Mouse (Mus musculus) limb, embryonic 14.5 days (tissue): ENCODE measurements around the gene Psma4. TPM values are rescaled to one million over a fixed set of nuclear protein-coding genes. Genes with fewer than 3 reads are reported as not detected.

ENCODE experiments used
- ATAC-seq: fragments of 200-750 bp; cut with Nextera tagmentation; 2 replicates; pipeline ENCODE4 v1.8.0; 2017; ENCODE audit warnings: low read depth, moderate number of reproducible peaks, moderate TSS enrichment; ENCODE audit not compliant: low FRiP score
- DNase-seq: peaks from one replicate; pipeline ENCODE4 v3.0.0-alpha.2; 2015; ENCODE audit warnings: low spot score
- H3K27ac ChIP-seq: fragments of 300-500 bp; sonication (generic); replicated peaks from 2 replicates; pipeline ENCODE4 v1.5.1; 2014; ENCODE audit warnings: low read depth, mild to moderate bottlenecking, low read length, moderate library complexity, mixed read lengths
- H3K27me3 ChIP-seq: fragments of 300-500 bp; sonication (generic); 2 replicates; pipeline ENCODE4 v1.6.1; 2014; ENCODE audit warnings: low read length, mixed read lengths; ENCODE audit not compliant: control insufficient read depth, insufficient read depth
- H3K36me3 ChIP-seq: fragments of 300-500 bp; sonication (generic); 2 replicates; pipeline ENCODE4 v1.6.1; 2014; ENCODE audit warnings: mild to moderate bottlenecking, low read length, moderate library complexity, mixed read lengths; ENCODE audit not compliant: control insufficient read depth, insufficient read depth
- H3K4me1 ChIP-seq: fragments of 300-500 bp; sonication (generic); 2 replicates; pipeline ENCODE4 v1.6.1; 2014; ENCODE audit warnings: antibody characterized with exemption, low read length, mixed read lengths; ENCODE audit not compliant: control insufficient read depth, insufficient read depth
- H3K4me2 ChIP-seq: fragments of 300-500 bp; sonication (generic); replicated peaks from 2 replicates; pipeline ENCODE4 v1.6.1; 2014; ENCODE audit warnings: low read depth, mild to moderate bottlenecking, low read length, moderate library complexity; ENCODE audit not compliant: severe bottlenecking
- H3K4me3 ChIP-seq: fragments of 300-500 bp; sonication (generic); replicated peaks from 2 replicates; pipeline ENCODE4 v1.5.1; 2014; ENCODE audit warnings: low read length
- H3K9ac ChIP-seq: fragments of 300-500 bp; sonication (generic); 2 replicates; pipeline ENCODE4 v1.6.1; 2014; ENCODE audit warnings: mild to moderate bottlenecking, low read depth, low read length, moderate library complexity; ENCODE audit not compliant: severe bottlenecking
- H3K9me3 ChIP-seq: fragments of 300-500 bp; sonication (generic); 2 replicates; pipeline ENCODE4 v1.6.1; 2016; ENCODE audit warnings: low read length; ENCODE audit not compliant: control insufficient read depth
- POLR2A ChIP-seq: fragments of 200-500 bp; IDR thresholded peaks from 2 replicates; pipeline ENCODE4 v1.8.0; 2012; ENCODE audit warnings: inconsistent platforms, mild to moderate bottlenecking, moderate library complexity, borderline replicate concordance; ENCODE audit not compliant: insufficient read depth, insufficient read length; ENCODE audit errors: extremely low read depth
- WGBS: fragments of 180-500 bp; shearing (Covaris S2); extraction: QIAGEN DNeasy Blood & Tissue Kit; methylation state at CpG from one replicate; pipeline ENCODE4 v1.1.7; 2014; 5-methylcytosine and 5-hydroxymethylcytosine counted together
- polyA plus RNA-seq, 2 experiments: library from polyadenylated mRNA; depleted of rRNA in 1 of 2; stranded (reverse) in 1 of 2; unstranded in 1 of 2; fragments of >200 nt; fragmentation: Nextera tagmentation in 1 of 2; extraction: Ambion mirVana in 1 of 2; gene quantifications; 2 replicates each; pipeline versions ENCODE4 v1.2.1 to v1.2.3; 2012 to 2014

Psma4 gene
- polyA plus RNA-seq, 2 experiments = 221 to 296 TPM

GRCm38 (mm10) chr9:54963669-54964068, 13.1 kb downstream of the Psma4 start:
- no peak overlapping the region for H3K4me3 ChIP-seq
- ATAC-seq (no peak), DNase-seq (no peak)
- H3K36me3 ChIP-seq = peaks cover 14% of the 10 kb centered on the region
- no peak overlapping the region for H3K27ac ChIP-seq
- no peak overlapping the region for H3K4me2 ChIP-seq
- H3K27me3 ChIP-seq = no peaks in the 10 kb centered on the region
- H3K4me1 ChIP-seq = no peaks in the 10 kb centered on the region
- no peaks in the 10 kb centered on the region for H3K9me3 ChIP-seq
- H3K9ac ChIP-seq = no peak overlapping the region
- no peak for TF ChIP-seq POLR2A

GRCm38 (mm10) chr9:54969972-54970637, 19.5 kb downstream of the Psma4 start:
- ATAC-seq (no peak), DNase-seq (no peak)
- Histone ChIP-seq H3K27me3 (no peaks in the 10 kb centered on the region), H3K9ac (no peak overlapping the region), H3K36me3 (no peaks in the 10 kb centered on the region), H3K9me3 (no peaks in the 10 kb centered on the region), H3K27ac (no peak overlapping the region), H3K4me2 (no peak overlapping the region), H3K4me3 (no peak overlapping the region), H3K4me1 (no peaks in the 10 kb centered on the region)
- WGBS = 64% methylated on average over 8 of the region's 8 CpGs
- TF ChIP-seq POLR2A = no peak

DNA sequence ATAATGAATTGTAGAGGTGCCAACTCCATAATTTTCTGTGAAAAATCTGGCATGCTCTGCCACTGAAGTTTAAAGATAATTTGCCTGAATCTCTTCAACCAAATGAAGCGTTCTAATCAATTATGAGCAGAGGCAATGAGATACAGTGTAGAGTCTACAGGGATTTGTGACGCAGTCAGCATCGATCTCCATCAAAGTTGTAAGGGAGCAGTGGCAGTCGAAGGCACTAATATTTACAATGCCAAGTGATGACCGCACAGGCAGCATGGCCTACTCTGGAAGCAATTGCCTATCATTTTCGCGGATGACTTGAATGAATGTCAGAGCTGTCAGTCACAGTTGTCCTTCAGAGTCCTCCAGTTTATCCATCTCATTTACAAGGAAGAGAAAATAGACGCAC, 30.1 kb downstream of the Psma4 start, which contains the start of gene Chrna5:
Gene Chrna5, plus strand, starts transcription at position 207 of the 400 bp plus-strand sequence.
- WGBS = 72% methylated on average over 8 of the region's 8 CpGs

GRCm38 (mm10) chr9:54981291-54982191, 31.0 kb downstream of the Psma4 start:
- TF ChIP-seq POLR2A = no peak
- Histone ChIP-seq H3K27me3 (peaks cover 29% of the 10 kb centered on the region), H3K4me1 (no peaks in the 10 kb centered on the region; the same call in 1 of the 2 replicates), H3K4me3 (peak overlapping the region; percentile 58), H3K9me3 (no peaks in the 10 kb centered on the region), H3K27ac (no peak overlapping the region), H3K4me2 (peak overlapping the region; percentile 93), H3K9ac (peak overlapping the region; percentile 61), H3K36me3 (no peaks in the 10 kb centered on the region)
- peak; percentile 46 for DNase-seq
- WGBS = under 1% methylated on average over 60 of the region's 85 CpGs
- peak; percentile 90 for ATAC-seq

More for the DNA sequence above, 30.1 kb downstream of the Psma4 start, which contains the start of gene Chrna5:
- Histone ChIP-seq H3K9me3 (no peaks in the 10 kb centered on the region), H3K9ac (peak within 1 kb of the TSS; percentile 61), H3K4me1 (no peaks in the 10 kb centered on the region; the same call in 1 of the 2 replicates), H3K27me3 (peaks cover 29% of the 10 kb centered on the region), H3K27ac (no peak within 1 kb of the TSS), H3K36me3 (no peaks in the 10 kb centered on the region), H3K4me3 (peak within 1 kb of the TSS; percentile 58), H3K4me2 (peak within 1 kb of the TSS; percentile 93)
- DNase-seq = no peak
- no peak for TF ChIP-seq POLR2A
- ATAC-seq = no peak

DNA sequence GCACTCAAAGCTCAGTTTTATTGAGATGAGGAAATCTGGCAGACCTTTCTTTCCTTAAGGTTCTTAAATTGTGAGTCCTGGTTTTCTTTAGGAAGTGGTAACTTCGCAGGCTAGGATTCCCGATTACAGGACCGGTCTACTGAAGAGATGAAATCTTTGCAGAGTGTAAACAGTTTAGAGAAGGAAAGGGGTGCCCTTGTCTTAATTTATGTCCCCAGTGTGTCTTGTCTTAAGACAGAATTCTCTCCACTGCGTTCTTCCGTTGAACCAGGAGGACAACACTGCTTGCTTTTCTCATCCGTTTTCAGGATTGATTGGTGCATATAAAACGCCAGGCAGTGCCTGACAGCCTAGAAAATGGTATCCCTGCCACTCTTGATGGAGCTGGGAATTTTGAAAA, 31.8 kb downstream of the Psma4 start:
- H3K4me1 ChIP-seq = no peaks in the 10 kb centered on the region; the same call in 1 of the 2 replicates
- H3K27ac ChIP-seq = no peak overlapping the region
- WGBS = 3% methylated on average over 7 of the region's 7 CpGs
- ATAC-seq (no peak), DNase-seq (peak; percentile 21)
- H3K9ac ChIP-seq = no peak overlapping the region
- peaks cover 29% of the 10 kb centered on the region for H3K27me3 ChIP-seq
- no peaks in the 10 kb centered on the region for H3K9me3 ChIP-seq
- no peaks in the 10 kb centered on the region for H3K36me3 ChIP-seq
- peak overlapping the region; percentile 58 for H3K4me3 ChIP-seq
- H3K4me2 ChIP-seq = peak overlapping the region; percentile 93
- TF ChIP-seq POLR2A = no peak
